Mouse (Mus musculus): Measurements from ENCODE around the gene Ahnak2. TPM values are rescaled to one million over a fixed set of nuclear protein-coding genes. Genes with fewer than 3 reads are reported as not detected.
"Not testable (repeated sequence)": the region's sequence is repeated elsewhere in the genome, so short reads cannot be mapped to it uniquely, and the experiment has no call there.

Gene Ahnak2
- polyA plus RNA-seq, 1 experiment from 2014 or later, result 5.0 TPM

GRCm38 (mm10) chr12:112825901-112826300 lies 23.4 kb upstream of the Ahnak2 start:
- Histone ChIP-seq H3K4me3 (ENCODE audit: low read depth, low read length) (no peak overlapping the region), H3K36me3 (ENCODE audit: control insufficient read depth, insufficient read depth, low read length) (peaks cover 30% of the 10 kb centered on the region), H3K4me2 (replicated peaks; ENCODE audit: low read depth, low read length) (no peak overlapping the region), H3K27ac (ENCODE audit: low read length) (no peak overlapping the region), H3K9ac (replicated peaks; ENCODE audit: low read depth, low read length) (no peak overlapping the region), H3K27me3 (ENCODE audit: control insufficient read depth, insufficient read depth, low read length) (no peaks in the 10 kb centered on the region), H3K9me3 (ENCODE audit: control insufficient read depth, low read depth, low read length) (no peaks in the 10 kb centered on the region), H3K4me1 (ENCODE audit: control insufficient read depth, insufficient read depth, low read length) (peaks cover 33% of the 10 kb centered on the region)
- no peak for ATAC-seq (ENCODE audit: insufficient number of reproducible peaks, insufficient read depth, low FRiP score, low read depth)
- 82% methylated on average over 5 of the region's 5 CpGs for WGBS

GRCm38 (mm10) chr12:112823221-112823620 lies 20.8 kb upstream of the Ahnak2 start:
- peaks cover 54% of the 10 kb centered on the region for H3K36me3 ChIP-seq (ENCODE audit: control insufficient read depth, insufficient read depth, low read length)

GRCm38 (mm10) chr12:112822676-112823075 lies 20.2 kb upstream of the Ahnak2 start:
- Histone ChIP-seq H3K4me1 (ENCODE audit: control insufficient read depth, insufficient read depth, low read length) (peaks cover 20% of the 10 kb centered on the region; the same call in 1 of the 2 replicates), H3K9ac (replicated peaks; ENCODE audit: low read depth, low read length) (no peak overlapping the region), H3K27me3 (ENCODE audit: control insufficient read depth, insufficient read depth, low read length) (no peaks in the 10 kb centered on the region), H3K4me2 (replicated peaks; ENCODE audit: low read depth, low read length) (no peak overlapping the region), H3K36me3 (ENCODE audit: control insufficient read depth, insufficient read depth, low read length) (peaks cover 57% of the 10 kb centered on the region), H3K27ac (ENCODE audit: low read length) (no peak overlapping the region; the same call in 1 of the 2 replicates), H3K4me3 (ENCODE audit: low read depth, low read length) (no peak overlapping the region), H3K9me3 (ENCODE audit: control insufficient read depth, low read depth, low read length) (no peaks in the 10 kb centered on the region)
- ATAC-seq (ENCODE audit: insufficient number of reproducible peaks, insufficient read depth, low FRiP score, low read depth), result no peak
- 59% methylated on average over 2 of the region's 2 CpGs for WGBS

More at GRCm38 (mm10) chr12:112823221-112823620, 20.8 kb upstream of the Ahnak2 start:
- Histone ChIP-seq H3K4me3 (ENCODE audit: low read depth, low read length) (no peak overlapping the region), H3K27me3 (ENCODE audit: control insufficient read depth, insufficient read depth, low read length) (no peaks in the 10 kb centered on the region), H3K4me2 (replicated peaks; ENCODE audit: low read depth, low read length) (no peak overlapping the region), H3K27ac (ENCODE audit: low read length) (peak overlapping the region; percentile 10; the same call in 1 of the 2 replicates), H3K9ac (replicated peaks; ENCODE audit: low read depth, low read length) (0 out of 2 replicates have a peak overlapping the region, but pooled peaks have one; percentile 0), H3K9me3 (ENCODE audit: control insufficient read depth, low read depth, low read length) (no peaks in the 10 kb centered on the region), H3K4me1 (ENCODE audit: control insufficient read depth, insufficient read depth, low read length) (peaks cover 26% of the 10 kb centered on the region; the same call in 1 of the 2 replicates)
- ATAC-seq (ENCODE audit: insufficient number of reproducible peaks, insufficient read depth, low FRiP score, low read depth), result no peak
- WGBS, result 58% methylated on average over 4 of the region's 4 CpGs

- Histone ChIP-seq H3K36me3 (ENCODE audit: control insufficient read depth, insufficient read depth, low read length) (peaks cover 55% of the 10 kb centered on the region), H3K9ac (replicated peaks; ENCODE audit: low read depth, low read length) (no peak overlapping the region), H3K27me3 (ENCODE audit: control insufficient read depth, insufficient read depth, low read length) (no peaks in the 10 kb centered on the region), H3K4me1 (ENCODE audit: control insufficient read depth, insufficient read depth, low read length) (peaks cover 13% of the 10 kb centered on the region; the same call in 1 of the 2 replicates), H3K9me3 (ENCODE audit: control insufficient read depth, low read depth, low read length) (no peaks in the 10 kb centered on the region), H3K4me3 (ENCODE audit: low read depth, low read length) (no peak overlapping the region), H3K4me2 (replicated peaks; ENCODE audit: low read depth, low read length) (no peak overlapping the region), H3K27ac (ENCODE audit: low read length) (no peak overlapping the region)
- no peak for ATAC-seq (ENCODE audit: insufficient number of reproducible peaks, insufficient read depth, low FRiP score, low read depth)
- 76% methylated on average over 4 of the region's 4 CpGs for WGBS
These were observed 19.5 kb upstream of the Ahnak2 start for GRCm38 (mm10) chr12:112821974-112822373.

- Histone ChIP-seq H3K36me3 (ENCODE audit: control insufficient read depth, insufficient read depth, low read length) (peaks cover 55% of the 10 kb centered on the region), H3K27ac (ENCODE audit: low read length) (no peak overlapping the region), H3K27me3 (ENCODE audit: control insufficient read depth, insufficient read depth, low read length) (no peaks in the 10 kb centered on the region), H3K4me3 (ENCODE audit: low read depth, low read length) (no peak overlapping the region), H3K4me1 (ENCODE audit: control insufficient read depth, insufficient read depth, low read length) (peaks cover 9% of the 10 kb centered on the region; the same call in 1 of the 2 replicates), H3K4me2 (replicated peaks; ENCODE audit: low read depth, low read length) (no peak overlapping the region), H3K9ac (replicated peaks; ENCODE audit: low read depth, low read length) (no peak overlapping the region), H3K9me3 (ENCODE audit: control insufficient read depth, low read depth, low read length) (no peaks in the 10 kb centered on the region)
- no peak for ATAC-seq (ENCODE audit: insufficient number of reproducible peaks, insufficient read depth, low FRiP score, low read depth)
- WGBS, result 37% methylated on average over 1 of the region's 1 CpGs
These were observed 18.8 kb upstream of the Ahnak2 start for GRCm38 (mm10) chr12:112821216-112821615.

- Histone ChIP-seq H3K27me3 (ENCODE audit: control insufficient read depth, insufficient read depth, low read length) (no peaks in the 10 kb centered on the region), H3K4me3 (ENCODE audit: low read depth, low read length) (no peak overlapping the region), H3K9me3 (ENCODE audit: control insufficient read depth, low read depth, low read length) (no peaks in the 10 kb centered on the region), H3K4me1 (ENCODE audit: control insufficient read depth, insufficient read depth, low read length) (peaks cover 9% of the 10 kb centered on the region; the same call in 1 of the 2 replicates), H3K27ac (ENCODE audit: low read length) (no peak overlapping the region), H3K4me2 (replicated peaks; ENCODE audit: low read depth, low read length) (no peak overlapping the region), H3K36me3 (ENCODE audit: control insufficient read depth, insufficient read depth, low read length) (peaks cover 58% of the 10 kb centered on the region), H3K9ac (replicated peaks; ENCODE audit: low read depth, low read length) (no peak overlapping the region)
- WGBS, result 80% methylated on average over 12 of the region's 12 CpGs
- no peak for ATAC-seq (ENCODE audit: insufficient number of reproducible peaks, insufficient read depth, low FRiP score, low read depth)
These were observed 18.0 kb upstream of the Ahnak2 start for GRCm38 (mm10) chr12:112820401-112820999.

- no peak overlapping the region for H3K27ac ChIP-seq (ENCODE audit: low read length)
- no peak overlapping the region for H3K9ac ChIP-seq (replicated peaks; ENCODE audit: low read depth, low read length)
- no peaks in the 10 kb centered on the region for H3K27me3 ChIP-seq (ENCODE audit: control insufficient read depth, insufficient read depth, low read length)
- H3K4me1 ChIP-seq (ENCODE audit: control insufficient read depth, insufficient read depth, low read length), result peaks cover 7% of the 10 kb centered on the region; the same call in 1 of the 2 replicates
- H3K36me3 ChIP-seq (ENCODE audit: control insufficient read depth, insufficient read depth, low read length), result peaks cover 54% of the 10 kb centered on the region
- H3K4me3 ChIP-seq (ENCODE audit: low read depth, low read length), result no peak overlapping the region
- H3K9me3 ChIP-seq (ENCODE audit: control insufficient read depth, low read depth, low read length), result no peaks in the 10 kb centered on the region
- WGBS, result 90% methylated on average over 8 of the region's 8 CpGs
- no peak for ATAC-seq (ENCODE audit: insufficient number of reproducible peaks, insufficient read depth, low FRiP score, low read depth)
- H3K4me2 ChIP-seq (replicated peaks; ENCODE audit: low read depth, low read length), result no peak overlapping the region
These were observed 16.7 kb upstream of the Ahnak2 start for GRCm38 (mm10) chr12:112819057-112819662.

- not testable (repeated sequence) for H3K4me2 ChIP-seq (replicated peaks; ENCODE audit: low read depth, low read length); H3K4me1 ChIP-seq (ENCODE audit: control insufficient read depth, insufficient read depth, low read length); ATAC-seq (ENCODE audit: insufficient number of reproducible peaks, insufficient read depth, low FRiP score, low read depth); H3K9me3 ChIP-seq (ENCODE audit: control insufficient read depth, low read depth, low read length); H3K27me3 ChIP-seq (ENCODE audit: control insufficient read depth, insufficient read depth, low read length); H3K9ac ChIP-seq (replicated peaks; ENCODE audit: low read depth, low read length); H3K4me3 ChIP-seq (ENCODE audit: low read depth, low read length); H3K27ac ChIP-seq (ENCODE audit: low read length)
- H3K36me3 ChIP-seq (ENCODE audit: control insufficient read depth, insufficient read depth, low read length), result peaks cover 46% of the 10 kb centered on the region
- WGBS, result 84% methylated on average over 7 of the region's 7 CpGs
These were observed 14.4 kb upstream of the Ahnak2 start for GRCm38 (mm10) chr12:112816866-112817265.
